ENCODE assay signal across 8 mouse cellular contexts in genomic region chr15:98635291-98635841, GRCm38 (mm10). TPM values are rescaled to one million over a fixed set of nuclear protein-coding genes. Genes with fewer than 3 reads are reported as not detected.
DNase-seq lines count a peak whose midpoint lies in the region; ATAC-seq and TF ChIP-seq lines count a peak whose summit lies in the region.

No protein-coding gene starts in this region.

- H3K27ac ChIP-seq in kidney, embryonic 16.5 days (ENCODE audit: low read length) = no peak overlapping the region; the same call in 1 of the 2 replicates
- H3K27ac ChIP-seq in forebrain, embryonic 16.5 days (ENCODE audit: low read length) = peak overlapping the region; percentile 98
- H3K27ac ChIP-seq in liver, postnatal 0 days (ENCODE audit: low read depth) = no peak overlapping the region

- 0 out of 2 replicates have a peak, but pooled peaks cover 3% of the 10 kb centered on the region for H3K36me3 ChIP-seq in kidney, embryonic 16.5 days (ENCODE audit: insufficient read depth, low read length)
- peaks cover 3% of the 10 kb centered on the region; the same call in 1 of the 2 replicates for H3K36me3 ChIP-seq in forebrain, embryonic 16.5 days (ENCODE audit: control insufficient read depth, insufficient read depth)
- no peaks in the 10 kb centered on the region for H3K36me3 ChIP-seq in liver, postnatal 0 days (replicated peaks; ENCODE audit: insufficient read depth, low read length)

- H3K4me3 ChIP-seq in kidney, embryonic 16.5 days (ENCODE audit: low read length) = peak overlapping the region; percentile 86
- H3K4me3 ChIP-seq in forebrain, embryonic 16.5 days (replicated peaks; ENCODE audit: low read length) = peak overlapping the region; percentile 73
- H3K4me3 ChIP-seq in liver, postnatal 0 days (ENCODE audit: low read depth, low read length) = peak overlapping the region; percentile 66

- 3% methylated on average over 21 of the region's 21 CpGs for WGBS in kidney, embryonic 16.5 days
- WGBS in forebrain, embryonic 16.5 days = under 1% methylated on average over 21 of the region's 21 CpGs
- WGBS in liver, postnatal 0 days (ENCODE audit: insufficient replicate concordance) = 5% methylated on average over 21 of the region's 21 CpGs

- no peak for ATAC-seq in kidney, embryonic 16.5 days (ENCODE audit: low FRiP score, low TSS enrichment)
- ATAC-seq in forebrain, embryonic 16.5 days = no peak; the same call in 1 of the 2 replicates
- ATAC-seq in liver, postnatal 0 days = no peak

- TF ChIP-seq CTCF in liver, postnatal 0 days (IDR thresholded peaks at IDR 0.05; ENCODE audit: low read depth) = no peak

- no peaks in the 10 kb centered on the region for H3K9me3 ChIP-seq in kidney, embryonic 16.5 days (ENCODE audit: low read length)
- no peaks in the 10 kb centered on the region for H3K9me3 ChIP-seq in forebrain, embryonic 16.5 days (ENCODE audit: control insufficient read depth, low read length)
- no peaks in the 10 kb centered on the region for H3K9me3 ChIP-seq in liver, postnatal 0 days (ENCODE audit: low read length)

- no peak for DNase-seq in kidney, adult 11 months
- peak; percentile 49 for DNase-seq in brain, adult 2 months (ENCODE audit: low read depth, low spot score)
- no peak for DNase-seq in liver, postnatal 0 days
- no peak for DNase-seq in thymus, postnatal 25 days
- no peak for DNase-seq in urinary bladder, postnatal 25 days (ENCODE audit: low spot score)
- no peak for DNase-seq in right cerebral cortex, postnatal 14 days

- peak overlapping the region; percentile 99 for H3K4me2 ChIP-seq in kidney, embryonic 16.5 days (replicated peaks; ENCODE audit: low read depth, low read length)
- H3K4me2 ChIP-seq in forebrain, embryonic 16.5 days (ENCODE audit: low read length) = peak overlapping the region; percentile 75
- H3K4me2 ChIP-seq in liver, postnatal 0 days (ENCODE audit: low read depth, low read length) = peak overlapping the region; percentile 88

- TF ChIP-seq EP300 in liver, postnatal 0 days (IDR thresholded peaks at IDR 0.05; ENCODE audit: low read depth) = no peak

- H3K4me1 ChIP-seq in kidney, embryonic 16.5 days (ENCODE audit: insufficient read depth, low read length) = peaks cover 52% of the 10 kb centered on the region
- H3K4me1 ChIP-seq in forebrain, embryonic 16.5 days (replicated peaks; ENCODE audit: control insufficient read depth, insufficient read depth, low read length) = peaks cover 45% of the 10 kb centered on the region
- H3K4me1 ChIP-seq in liver, postnatal 0 days (ENCODE audit: insufficient read depth) = peaks cover 18% of the 10 kb centered on the region

- peaks cover 17% of the 10 kb centered on the region for H3K27me3 ChIP-seq in kidney, embryonic 16.5 days (ENCODE audit: insufficient read depth, low read length)
- H3K27me3 ChIP-seq in forebrain, embryonic 16.5 days (replicated peaks; ENCODE audit: control insufficient read depth, insufficient read depth, low read length) = peaks cover 5% of the 10 kb centered on the region; the same call in 1 of the 2 replicates
- H3K27me3 ChIP-seq in liver, postnatal 0 days (ENCODE audit: insufficient read depth, low read length) = peaks cover 83% of the 10 kb centered on the region

- peak overlapping the region; percentile 89 for H3K9ac ChIP-seq in kidney, embryonic 16.5 days (replicated peaks; ENCODE audit: low read length)
- peak overlapping the region; percentile 95 for H3K9ac ChIP-seq in forebrain, embryonic 16.5 days (replicated peaks; ENCODE audit: low read depth, low read length)
- no peak overlapping the region for H3K9ac ChIP-seq in liver, postnatal 0 days (replicated peaks)

RNA-seq across cellular contexts. Expression of gene Cacnb3, which starts 4.7 kb away (rescaled TPM):
- 34.4 and 34.9 TPM in 2 replicates for polyA plus RNA-seq in kidney, embryonic 16.5 days (2015; fragmentation: Nextera tagmentation; extraction: Ambion mirVana)
- 138 and 168 TPM in 2 replicates for polyA plus RNA-seq in forebrain, embryonic 16.5 days (2015; fragmentation: Nextera tagmentation; extraction: Ambion mirVana)
- 0.38 and 0.58 TPM in 2 replicates for polyA plus RNA-seq in liver, postnatal 0 days (2015; fragmentation: Nextera tagmentation; extraction: Ambion mirVana)

RNA-seq across cellular contexts. Expression of gene Adcy6, which starts 25.5 kb away (rescaled TPM):
- 24.4 and 26.0 TPM in 2 replicates for polyA plus RNA-seq in kidney, embryonic 16.5 days (2015; fragmentation: Nextera tagmentation; extraction: Ambion mirVana)
- polyA plus RNA-seq in forebrain, embryonic 16.5 days (2015; fragmentation: Nextera tagmentation; extraction: Ambion mirVana) = 11.2 and 16.1 TPM in 2 replicates
- 5.3 and 7.7 TPM in 2 replicates for polyA plus RNA-seq in liver, postnatal 0 days (2015; fragmentation: Nextera tagmentation; extraction: Ambion mirVana)

RNA-seq across cellular contexts. Expression of gene Ddx23, which starts 27.3 kb away (rescaled TPM):
- polyA plus RNA-seq in kidney, embryonic 16.5 days (2015; fragmentation: Nextera tagmentation; extraction: Ambion mirVana) = 19.0 and 27.1 TPM in 2 replicates
- 17.6 and 25.5 TPM in 2 replicates for polyA plus RNA-seq in forebrain, embryonic 16.5 days (2015; fragmentation: Nextera tagmentation; extraction: Ambion mirVana)
- polyA plus RNA-seq in liver, postnatal 0 days (2015; fragmentation: Nextera tagmentation; extraction: Ambion mirVana) = 4.7 and 9.2 TPM in 2 replicates

RNA-seq across cellular contexts. Expression of gene Rnd1, which starts 41.9 kb away (rescaled TPM):
- 0.45 and 0.75 TPM in 2 replicates for polyA plus RNA-seq in kidney, embryonic 16.5 days (2015; fragmentation: Nextera tagmentation; extraction: Ambion mirVana)
- polyA plus RNA-seq in forebrain, embryonic 16.5 days (2015; fragmentation: Nextera tagmentation; extraction: Ambion mirVana) = 15.5 and 16.4 TPM in 2 replicates
- 0.94 and 1.2 TPM in 2 replicates for polyA plus RNA-seq in liver, postnatal 0 days (2015; fragmentation: Nextera tagmentation; extraction: Ambion mirVana)

Comparison
In these comparisons a context has a peak if more than half of its experiments do, and no peak if none do; other contexts are left out.
1. RNA of gene Cacnb3, which starts 4.7 kb away (polyA plus RNA-seq): 138 to 168 TPM in forebrain, embryonic 16.5 days and 34.4 to 34.9 TPM in kidney, embryonic 16.5 days; 0.38 to 0.58 TPM in liver, postnatal 0 days; every median in the first group is over 10 times any median in the second.
2. Peak in every context shown above with its lines, with median percentiles within 50 percentile points of each other: H3K4me2 ChIP-seq and H3K4me3 ChIP-seq.